Mouse (Mus musculus) T-helper 17 cell (primary cell): ENCODE results near the gene Olfr1441.

Experiments used
- in situ Hi-C, 2 experiments: fragments of 300-600 bp; cut with MboI, MseI; formaldehyde crosslinking; loops; 1 replicate in 1 of 2; 2 replicates in 1 of 2; pipeline ENCODE4 v1.15.1; 2025; ENCODE audit warnings: high pct_unique_total_duplicates in 2 of 2

The Olfr1441 gene

GRCm38 (mm10) chr19:12460282-12461249 lies 43.3 kb downstream of the Olfr1441 start, which contains the start of gene Mpeg1:
TSS of gene Mpeg1 (plus strand) at chr19:12460779.
- in situ Hi-C loops, result loop anchor here (5.0 to 25.0 kb wide), 2 partner anchors 42 to 1573 kb away; partner anchors contain the start of genes Dtx4 (in 2 of the 2), Prpf19 (in 1 of the 2) and Tmem109 (in 1 of the 2)

- in situ Hi-C loops, result loop anchor here (5.0 to 25.0 kb wide), 2 partner anchors 39 to 1576 kb away; partner anchors contain the start of genes Dtx4 (in 2 of the 2), Prpf19 (in 1 of the 2) and Tmem109 (in 1 of the 2)
These were observed 45.9 kb downstream of the Olfr1441 start for GRCm38 (mm10) chr19:12462851-12463721.

- in situ Hi-C loops, result loop anchor here (5.0 to 25.0 kb wide), 2 partner anchors 39 to 1576 kb away; partner anchors contain the start of genes Dtx4 (in 2 of the 2), Prpf19 (in 1 of the 2) and Tmem109 (in 1 of the 2)
These were observed 46.4 kb downstream of the Olfr1441 start for GRCm38 (mm10) chr19:12463722-12464035.

GRCm38 (mm10) chr19:12464127-12464526 lies 46.9 kb downstream of the Olfr1441 start:
- in situ Hi-C loops, result loop anchor here (5.0 to 25.0 kb wide), 2 partner anchors 38 to 1577 kb away; partner anchors contain the start of genes Dtx4 (in 2 of the 2), Prpf19 (in 1 of the 2) and Tmem109 (in 1 of the 2)

GRCm38 (mm10) chr19:12464674-12465073 lies 47.4 kb downstream of the Olfr1441 start:
- in situ Hi-C loops, result loop anchor here (5.0 to 25.0 kb wide), 2 partner anchors 38 to 1577 kb away; partner anchors contain the start of genes Dtx4 (in 2 of the 2), Prpf19 (in 1 of the 2) and Tmem109 (in 1 of the 2)

GRCm38 (mm10) chr19:12465530-12466144 lies 48.4 kb downstream of the Olfr1441 start:
- in situ Hi-C loops, result loop anchor here in 1 of 2 experiments (25.0 kb wide), 1 partner anchor 1578 kb away; the partner anchor contains the start of genes Prpf19 and Tmem109

- in situ Hi-C loops, result loop anchor here in 1 of 2 experiments (25.0 kb wide), 1 partner anchor 1579 kb away; the partner anchor contains the start of genes Prpf19 and Tmem109
These were observed 49.0 kb downstream of the Olfr1441 start for GRCm38 (mm10) chr19:12466204-12466603.

- in situ Hi-C loops, result loop anchor here in 1 of 2 experiments (25.0 kb wide), 1 partner anchor 1580 kb away; the partner anchor contains the start of genes Prpf19 and Tmem109
These were observed 50.2 kb downstream of the Olfr1441 start for GRCm38 (mm10) chr19:12467436-12467835.

GRCm38 (mm10) chr19:12471866-12472265 lies 54.6 kb downstream of the Olfr1441 start:
- in situ Hi-C loops, result loop anchor here (5.0 to 25.0 kb wide), 3 partner anchors 100 to 1585 kb away; partner anchors contain the start of genes Prpf19 (in 1 of the 2) and Tmem109 (in 1 of the 2)

- in situ Hi-C loops, result loop anchor here (5.0 to 25.0 kb wide), 3 partner anchors 100 to 1585 kb away; partner anchors contain the start of genes Prpf19 (in 1 of the 2) and Tmem109 (in 1 of the 2)
These were observed 55.2 kb downstream of the Olfr1441 start for GRCm38 (mm10) chr19:12472381-12472976.
